Mouse (Mus musculus): ENCODE data around the gene Vamp5.

DNA sequence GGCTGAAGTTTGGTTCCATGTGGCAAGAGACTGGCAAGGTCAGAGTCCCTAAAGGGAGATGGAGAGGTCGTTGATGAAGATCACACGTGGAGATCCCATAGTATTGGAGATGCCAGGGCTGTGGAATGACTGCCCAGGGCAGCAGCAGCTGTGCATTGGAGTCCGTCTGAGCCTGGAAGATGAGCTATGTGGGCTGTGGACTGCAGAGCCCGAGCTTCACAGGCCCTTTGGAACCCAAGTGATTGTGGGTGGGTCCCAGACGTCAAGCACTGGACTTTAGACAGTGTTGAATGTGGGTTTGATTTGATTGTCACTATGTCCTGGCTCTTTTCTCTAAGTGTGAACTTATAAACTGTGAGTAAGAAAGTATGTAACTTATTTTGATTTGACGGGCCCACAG lies 15.3 kb downstream of the Vamp5 start:
- TF ChIP-seq CTCF (IDR thresholded peaks at IDR 0.05; ENCODE audit: borderline replicate concordance, extremely low read depth, insufficient read depth, insufficient read length) (no peak), POLR2A (IDR thresholded peaks at IDR 0.05; ENCODE audit: borderline replicate concordance, extremely low read depth, insufficient read depth, insufficient read length, poor library complexity, severe bottlenecking) (no peak)

All from brain, embryonic 14.5 days (tissue).